25 mouse cellular contexts compared by ENCODE assay signal in genomic region chr6:85976242-85976641, GRCm38 (mm10). TPM values are rescaled to one million over a fixed set of nuclear protein-coding genes. Genes with fewer than 3 reads are reported as not detected.
"Had no signal": no experiment of that assay in that cellular context is flagged by ENCODE, and none has a peak within 500 bp of the region (broad histone marks: within the 10 kb centered on the region; RNA-seq: fewer than 3 reads in every experiment).

No protein-coding gene starts in this region.

- H3K4me3 ChIP-seq: liver, embryonic 12.5 days; midbrain, embryonic 10.5 days; midbrain, embryonic 12.5 days; myocyte; neural tube, embryonic 13.5 days; neural tube, embryonic 15.5 days had no signal

- H3K4me1 ChIP-seq: midbrain, embryonic 10.5 days; midbrain, embryonic 12.5 days; neural tube, embryonic 13.5 days; neural tube, embryonic 15.5 days had no signal

- H3K9me3 ChIP-seq: neural tube, embryonic 13.5 days; neural tube, embryonic 15.5 days had no signal

- H3K9ac ChIP-seq: liver, embryonic 12.5 days; liver, embryonic 14.5 days; lung, embryonic 14.5 days; midbrain, embryonic 12.5 days; neural tube, embryonic 13.5 days; neural tube, embryonic 15.5 days had no signal

- H3K36me3 ChIP-seq: liver, embryonic 12.5 days; midbrain, embryonic 10.5 days; midbrain, embryonic 12.5 days; neural tube, embryonic 13.5 days; neural tube, embryonic 15.5 days had no signal

- DNase-seq: lung, adult 18-20 months; lung, embryonic 14.5 days; lung, postnatal 10 days; lung, postnatal 4 days; midbrain, embryonic 14.5 days; right cerebral cortex, postnatal 14 days; thymus, adult 18-20 months; thymus, postnatal 14 days; thymus, postnatal 36 days had no signal

- H3K27me3 ChIP-seq: liver, embryonic 12.5 days; midbrain, embryonic 12.5 days; neural tube, embryonic 13.5 days; neural tube, embryonic 15.5 days had no signal

- H3K27ac ChIP-seq: liver, embryonic 12.5 days; liver, embryonic 14.5 days; midbrain, embryonic 10.5 days; midbrain, embryonic 12.5 days; neural tube, embryonic 13.5 days; neural tube, embryonic 15.5 days had no signal

RNA-seq across cellular contexts. Expression of gene Figla, which starts 39.7 kb away (rescaled TPM):
- total RNA-seq: megakaryocyte, adult 5-6 weeks; megakaryocyte-erythroid progenitor cell, adult 5-6 weeks had no signal
- polyA plus RNA-seq: liver, embryonic 12.5 days; liver, embryonic 14.5 days; liver, embryonic 16.5 days; lung, embryonic 14.5 days; lung, embryonic 16.5 days; midbrain, embryonic 10.5 days; midbrain, embryonic 12.5 days; midbrain, embryonic 14.5 days; midbrain, embryonic 16.5 days; myocyte; neural tube, embryonic 11.5 days; neural tube, embryonic 13.5 days; neural tube, embryonic 15.5 days; stomach, embryonic 14.5 days; stomach, embryonic 16.5 days; thymus, postnatal 0 days had no signal
